Mouse (Mus musculus) C2C12 (cell line): ENCODE results near the gene Mgam.

Experiments used
- CEBPB ChIP-seq: IDR thresholded peaks from one replicate; pipeline ENCODE4 v1.6.1; 2011; ENCODE audit warnings: low read depth, mild to moderate bottlenecking, control low read depth, moderate library complexity
- CTCF ChIP-seq: IDR thresholded peaks from one replicate; pipeline ENCODE4 v1.5.1; 2011; ENCODE audit not compliant: control insufficient read depth, insufficient read depth, insufficient read length
- FOSL1 ChIP-seq: IDR thresholded peaks from one replicate; pipeline ENCODE4 v1.8.0; 2011; ENCODE audit warnings: mild to moderate bottlenecking, low read length; ENCODE audit not compliant: poor library complexity, insufficient read depth, severe bottlenecking
- MAX ChIP-seq: IDR thresholded peaks from one replicate; pipeline ENCODE4 v1.6.1; 2011; ENCODE audit warnings: mild to moderate bottlenecking, control low read depth
- MYOD1 ChIP-seq: IDR thresholded peaks from one replicate; pipeline ENCODE4 v1.6.1; 2011; ENCODE audit warnings: low read depth; ENCODE audit not compliant: control insufficient read depth, insufficient read length
- USF1 ChIP-seq: IDR thresholded peaks from one replicate; pipeline ENCODE4 v1.6.1; 2011; ENCODE audit warnings: low read depth, mild to moderate bottlenecking, control low read depth, moderate library complexity

GRCm38 (mm10) chr6:40818237-40818902, 189.7 kb downstream of the Mgam start:
- no peak for TF ChIP-seq CTCF
- no peak for TF ChIP-seq CEBPB
- TF ChIP-seq MAX, result no peak
- no peak for TF ChIP-seq MYOD1
- no peak for TF ChIP-seq USF1
- TF ChIP-seq FOSL1, result no peak
